Mouse (Mus musculus) hindbrain, embryonic 10.5 days (tissue): ENCODE results near the gene Grap. TPM values are rescaled to one million over a fixed set of nuclear protein-coding genes. Genes with fewer than 3 reads are reported as not detected.
A peak's percentile ranks its signal among the peaks of the same experiment; 100 is the strongest.

Experiments
- DNase-seq: peaks from one replicate; pipeline ENCODE4 v3.0.0-alpha.2; 2017; ENCODE audit warnings: low spot score
- H3K27ac ChIP-seq: fragments of 300-500 bp; sonication (generic); 2 replicates; pipeline ENCODE4 v1.5.1; 2016; ENCODE audit warnings: mild to moderate bottlenecking, moderate library complexity
- H3K27me3 ChIP-seq: fragments of 300-500 bp; sonication (generic); 2 replicates; pipeline ENCODE4 v1.6.1; 2016; ENCODE audit warnings: mild to moderate bottlenecking; ENCODE audit not compliant: poor library complexity, insufficient read depth, severe bottlenecking
- H3K36me3 ChIP-seq: fragments of 300-500 bp; sonication (generic); 2 replicates; pipeline ENCODE4 v1.6.1; 2016; ENCODE audit warnings: mild to moderate bottlenecking, moderate library complexity
- H3K4me1 ChIP-seq: fragments of 300-500 bp; sonication (generic); replicated peaks from 2 replicates; pipeline ENCODE4 v1.6.1; 2016; ENCODE audit warnings: mild to moderate bottlenecking
- H3K4me3 ChIP-seq: fragments of 300-500 bp; sonication (generic); 2 replicates; pipeline ENCODE4 v1.5.1; 2016; ENCODE audit warnings: mild to moderate bottlenecking, moderate library complexity
- H3K9me3 ChIP-seq: fragments of 300-500 bp; sonication (generic); 2 replicates; pipeline ENCODE4 v1.6.1; 2016; ENCODE audit warnings: mild to moderate bottlenecking, moderate library complexity
- WGBS: fragments of 180-500 bp; shearing (Covaris S2); methylation state at CpG from one replicate; pipeline ENCODE4 v1.1.7; 2016; 5-methylcytosine and 5-hydroxymethylcytosine counted together
- polyA plus RNA-seq: library from polyadenylated mRNA; unstranded; fragments of >200 nt; fragmentation: Nextera tagmentation; extraction: Ambion mirVana; gene quantifications from 2 replicates; pipeline ENCODE4 v1.2.1, GENCODE M21; 2016

Grap gene
- polyA plus RNA-seq, 1 experiment from 2014 or later: 7.8 TPM

GRCm38 (mm10) chr11:61708928-61709327 lies 55.9 kb downstream of the Grap start:
- no peaks in the 10 kb centered on the region for H3K36me3 ChIP-seq
- no peaks in the 10 kb centered on the region for H3K27me3 ChIP-seq
- 53% methylated on average over 3 of the region's 3 CpGs for whole genome bisulfite sequencing
- no peak overlapping the region for H3K4me3 ChIP-seq
- H3K9me3 ChIP-seq: no peaks in the 10 kb centered on the region
- H3K4me1 ChIP-seq: peaks cover 11% of the 10 kb centered on the region
- no peak for DNase-seq
- peak overlapping the region; percentile 5; the same call in 1 of the 2 replicates for H3K27ac ChIP-seq

DNA sequence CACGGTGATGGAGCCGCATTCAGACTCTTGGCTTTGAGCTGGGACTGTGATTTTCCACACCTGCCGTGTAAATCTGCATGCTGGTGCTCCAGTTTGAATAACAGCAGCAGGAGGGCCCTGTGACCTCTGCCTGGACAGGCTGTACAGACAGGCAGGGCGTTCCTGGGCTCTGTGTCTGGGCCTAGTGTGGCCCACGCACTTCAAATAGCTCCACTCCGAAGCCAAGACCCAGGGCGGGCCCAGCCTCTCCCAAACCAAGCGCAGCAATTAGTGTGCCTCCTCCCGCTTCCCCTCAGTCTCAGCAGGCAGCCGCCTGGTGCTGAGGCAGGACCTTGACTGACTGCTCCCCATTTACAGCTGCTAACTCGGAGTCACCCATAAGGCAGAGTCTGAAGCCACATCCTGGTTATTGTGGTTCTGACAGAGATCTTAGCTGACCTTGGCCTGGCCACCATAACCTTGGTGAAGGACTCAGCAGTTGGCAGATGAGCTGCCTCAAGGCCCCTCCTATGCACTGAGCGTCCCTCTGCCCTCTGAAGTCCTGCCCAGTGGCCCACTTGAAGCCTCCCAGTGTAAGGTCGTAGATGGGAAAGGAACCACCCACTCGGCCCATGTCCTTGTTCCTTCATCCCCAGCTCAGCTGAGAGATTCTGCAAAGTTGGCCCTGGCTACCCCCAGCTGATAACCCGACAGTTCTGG lies 60.2 kb downstream of the Grap start:
- Histone ChIP-seq H3K36me3 (no peaks in the 10 kb centered on the region), H3K27me3 (no peaks in the 10 kb centered on the region), H3K9me3 (no peaks in the 10 kb centered on the region), H3K4me3 (no peak overlapping the region), H3K4me1 (peaks cover 17% of the 10 kb centered on the region), H3K27ac (no peak overlapping the region)
- WGBS: 54% methylated on average over 15 of the region's 15 CpGs
- no peak for DNase-seq

DNA sequence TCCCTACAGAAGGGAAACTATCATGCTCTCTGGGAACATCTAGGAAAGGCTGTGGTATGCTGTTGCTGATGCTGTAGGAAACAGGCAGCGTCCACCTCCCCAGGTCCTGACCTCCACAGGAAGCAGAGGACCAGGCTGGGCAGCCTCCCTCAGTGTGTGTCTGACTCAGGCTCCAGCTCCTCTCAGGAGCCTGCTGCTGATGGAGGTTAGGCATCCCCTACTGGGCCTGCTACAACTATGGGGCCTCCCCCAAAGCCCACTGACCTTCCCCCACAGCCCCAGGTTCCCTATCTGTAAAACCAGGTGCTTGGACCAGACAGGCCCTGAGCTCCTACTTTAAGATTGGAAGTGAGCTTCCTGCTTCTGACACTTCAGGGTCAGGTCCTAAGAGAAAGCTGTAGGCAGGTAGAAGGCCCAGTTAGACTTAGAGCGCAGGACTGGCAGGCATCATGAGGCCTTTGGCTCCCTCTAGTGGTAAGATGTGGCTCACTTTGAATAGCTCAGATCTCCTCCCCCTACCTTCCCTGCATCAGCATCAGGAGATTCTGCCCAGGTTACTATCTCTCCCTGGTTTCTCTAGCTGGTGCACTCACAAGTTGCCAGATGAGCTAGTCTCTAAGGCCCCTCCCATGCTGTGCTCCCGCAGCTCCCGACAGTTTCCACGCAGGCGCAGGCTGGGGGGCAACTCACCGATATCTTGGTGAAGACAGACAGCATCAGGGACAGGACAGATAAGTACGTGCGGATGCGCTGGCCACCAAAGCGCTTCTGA lies 61.5 kb downstream of the Grap start:
- no peak overlapping the region for H3K27ac ChIP-seq
- WGBS: 45% methylated on average over 11 of the region's 11 CpGs
- H3K4me3 ChIP-seq: no peak overlapping the region
- H3K36me3 ChIP-seq: no peaks in the 10 kb centered on the region
- no peaks in the 10 kb centered on the region for H3K9me3 ChIP-seq
- peak; percentile 71 for DNase-seq
- H3K27me3 ChIP-seq: no peaks in the 10 kb centered on the region
- peaks cover 17% of the 10 kb centered on the region for H3K4me1 ChIP-seq

GRCm38 (mm10) chr11:61715130-61715529 lies 62.1 kb downstream of the Grap start:
- H3K36me3 ChIP-seq: no peaks in the 10 kb centered on the region
- H3K4me1 ChIP-seq: peaks cover 18% of the 10 kb centered on the region
- H3K27ac ChIP-seq: no peak overlapping the region
- no peaks in the 10 kb centered on the region for H3K27me3 ChIP-seq
- H3K4me3 ChIP-seq: no peak overlapping the region
- 74% methylated on average over 6 of the region's 6 CpGs for WGBS
- no peaks in the 10 kb centered on the region for H3K9me3 ChIP-seq
- DNase-seq: no peak

GRCm38 (mm10) chr11:61717990-61718389 lies 64.9 kb downstream of the Grap start:
- Histone ChIP-seq H3K4me1 (peaks cover 22% of the 10 kb centered on the region), H3K36me3 (no peaks in the 10 kb centered on the region), H3K27me3 (no peaks in the 10 kb centered on the region), H3K27ac (no peak overlapping the region), H3K4me3 (no peak overlapping the region), H3K9me3 (no peaks in the 10 kb centered on the region)
- WGBS: 73% methylated on average over 5 of the region's 5 CpGs
- no peak for DNase-seq

DNA sequence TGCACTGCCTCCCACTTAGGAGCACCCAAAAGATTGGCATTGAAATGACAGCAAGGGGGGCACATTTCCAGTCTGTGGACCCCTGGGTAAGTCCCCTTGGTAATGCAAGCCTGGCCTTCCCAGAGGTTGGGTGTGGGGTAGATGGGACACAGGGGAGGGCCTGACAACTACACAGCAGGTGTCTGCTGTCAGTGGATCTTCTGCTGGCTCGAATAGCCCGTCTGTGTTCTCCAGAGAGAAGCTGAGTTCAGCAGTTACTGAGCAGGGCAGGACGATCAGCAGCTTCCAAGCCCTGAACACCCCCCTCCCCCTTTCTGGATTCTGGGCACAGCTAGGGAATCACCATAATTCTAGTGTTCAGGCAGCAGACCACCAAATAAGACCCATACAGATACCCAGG lies 66.3 kb downstream of the Grap start:
- no peak overlapping the region for H3K27ac ChIP-seq
- no peak for DNase-seq
- H3K27me3 ChIP-seq: no peaks in the 10 kb centered on the region
- H3K36me3 ChIP-seq: no peaks in the 10 kb centered on the region
- no peak overlapping the region for H3K4me3 ChIP-seq
- H3K9me3 ChIP-seq: no peaks in the 10 kb centered on the region
- 57% methylated on average over 3 of the region's 3 CpGs for WGBS
- H3K4me1 ChIP-seq: peaks cover 11% of the 10 kb centered on the region

- H3K36me3 ChIP-seq: no peaks in the 10 kb centered on the region
- no peaks in the 10 kb centered on the region for H3K27me3 ChIP-seq
- H3K4me3 ChIP-seq: no peak overlapping the region
- DNase-seq: no peak
- 76% methylated on average over 8 of the region's 8 CpGs for WGBS
- 0 out of 2 replicates have a peak, but pooled peaks cover 9% of the 10 kb centered on the region for H3K4me1 ChIP-seq
- H3K9me3 ChIP-seq: no peaks in the 10 kb centered on the region
- H3K27ac ChIP-seq: no peak overlapping the region
These were observed 66.8 kb downstream of the Grap start for GRCm38 (mm10) chr11:61719826-61720225.

GRCm38 (mm10) chr11:61720636-61721035 lies 67.6 kb downstream of the Grap start, which contains the start of gene Slc5a10:
Slc5a10 (minus strand) TSS chr11:61720826.
- Histone ChIP-seq H3K4me1 (0 out of 2 replicates have a peak, but pooled peaks cover 9% of the 10 kb centered on the region), H3K36me3 (no peaks in the 10 kb centered on the region), H3K27ac (no peak within 1 kb of the TSS), H3K4me3 (no peak within 1 kb of the TSS), H3K9me3 (no peaks in the 10 kb centered on the region), H3K27me3 (no peaks in the 10 kb centered on the region)
- 87% methylated on average over 3 of the region's 3 CpGs for WGBS
- DNase-seq: no peak

DNA sequence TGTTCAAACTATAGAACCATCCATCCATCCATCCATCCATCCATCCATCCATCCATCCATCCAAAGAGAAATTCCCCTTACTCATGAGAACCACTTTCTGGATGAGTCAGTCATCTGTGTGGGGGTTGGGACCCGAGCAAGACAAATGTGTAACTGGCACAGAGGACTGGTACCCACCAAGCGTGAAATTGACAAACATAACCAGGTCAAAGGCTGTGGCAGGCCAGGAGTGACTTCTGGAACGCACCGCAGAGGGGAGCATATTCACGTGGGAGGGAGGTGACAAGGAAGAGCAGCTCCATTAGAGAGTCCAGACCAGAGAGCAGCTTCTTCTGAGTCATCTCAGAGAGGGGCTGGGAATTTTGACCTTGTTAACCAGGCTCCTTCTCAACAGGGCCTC lies 69.0 kb downstream of the Grap start:
- Histone ChIP-seq H3K4me3 (no peak overlapping the region), H3K27me3 (no peaks in the 10 kb centered on the region), H3K36me3 (peaks cover 10% of the 10 kb centered on the region), H3K27ac (no peak overlapping the region), H3K9me3 (no peaks in the 10 kb centered on the region), H3K4me1 (0 out of 2 replicates have a peak, but pooled peaks cover 9% of the 10 kb centered on the region)
- 52% methylated on average over 5 of the region's 5 CpGs for WGBS
- DNase-seq: no peak

Other genes with a start within 250 kb of the Grap start
- gene Rnf112, start 199.1 kb upstream of the Grap start, polyA plus RNA-seq: 0.62 and 1.1 TPM in 2 replicates
- 78.2 and 88.3 TPM in 2 replicates for gene Mfap4, start 167.8 kb upstream of the Grap start, polyA plus RNA-seq
- gene Mapk7, start 158.9 kb upstream of the Grap start, polyA plus RNA-seq: 99.5 and 107 TPM in 2 replicates
- 51.9 and 54.7 TPM in 2 replicates for gene B9d1, start 148.1 kb upstream of the Grap start, polyA plus RNA-seq
- gene Epn2, start 73.6 kb upstream of the Grap start, polyA plus RNA-seq: 23.3 and 25.7 TPM in 2 replicates
- 0.68 and 1.8 TPM in 2 replicates for gene Fam83g, start 30.8 kb downstream of the Grap start, polyA plus RNA-seq
- gene Slc5a10, start 67.6 kb downstream of the Grap start, polyA plus RNA-seq: 0.09 TPM in 1 of 2 replicates, not detected in the other
- 44.8 and 47.6 TPM in 2 replicates for gene Prpsap2, start 108.8 kb downstream of the Grap start, polyA plus RNA-seq
- 14.6 and 18.8 TPM in 2 replicates for gene Ulk2, start 201.8 kb downstream of the Grap start, polyA plus RNA-seq